Mouse (Mus musculus): ENCODE measurements around the gene Myo10.

DNA sequence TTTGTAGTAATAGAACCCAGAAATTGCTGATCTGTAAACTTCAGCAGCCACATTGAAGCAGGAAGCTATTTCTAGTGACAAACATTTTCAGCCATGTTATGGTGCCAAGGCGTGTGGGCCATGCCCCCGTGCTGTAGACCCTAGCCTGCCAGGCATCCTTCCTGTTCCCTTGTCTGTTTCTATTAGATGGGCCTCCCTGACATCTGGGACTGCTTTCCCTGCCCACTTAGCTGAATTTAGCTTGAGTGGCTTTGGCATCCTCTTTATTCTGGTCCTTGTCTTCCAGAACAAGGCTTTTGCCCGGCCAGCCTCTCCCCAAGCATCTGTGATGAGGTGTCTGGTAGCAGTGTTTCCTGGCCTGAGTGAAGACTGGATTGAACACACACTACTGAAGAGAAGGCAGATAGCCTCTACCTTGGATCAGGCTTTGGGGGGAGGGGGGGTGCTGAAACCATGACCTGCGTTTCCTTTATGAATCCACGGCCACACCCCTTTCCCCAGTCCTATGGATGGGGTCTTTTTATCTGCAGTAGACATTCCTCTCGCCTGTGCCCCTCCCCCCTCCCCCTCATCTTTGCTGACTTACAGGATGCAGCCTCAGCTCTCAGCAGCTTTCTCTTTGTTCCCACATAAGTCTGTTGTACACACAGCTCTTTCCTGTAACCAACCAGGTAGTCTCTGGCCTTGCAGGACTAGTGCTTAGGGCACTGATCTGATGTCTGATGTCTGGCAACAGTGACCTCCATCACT, 51.1 kb downstream of the Myo10 start:
- TF ChIP-seq CTCF (conservative IDR thresholded peaks at IDR 0.05; ENCODE audit: insufficient read depth, insufficient read length, low read depth, low read length) (no peak), POLR2A (IDR thresholded peaks at IDR 0.05; ENCODE audit: low read depth, low read length) (no peak)

Data from kidney, adult 2 months (tissue).